Mouse (Mus musculus) fat pad, adult 2 months (tissue): ENCODE measurements around the gene Tbata.

Experiments used
- DNase-seq: peaks from one replicate; pipeline ENCODE4 v3.0.0-alpha.2; 2011; ENCODE audit warnings: low read depth, low spot score; ENCODE audit errors: extremely low read depth

Gene Tbata

GRCm38 (mm10) chr10:61171654-61172053 is at the start of gene Tbata:
Gene Tbata, plus strand, starts transcription at chr10:61171954.
- DNase-seq: no peak

GRCm38 (mm10) chr10:61123276-61123913 is 48.4 kb upstream of the Tbata start:
- DNase-seq: no peak

- no peak for DNase-seq
Observed at GRCm38 (mm10) chr10:61124462-61124861, 47.3 kb upstream of the Tbata start.

- DNase-seq: no peak
Observed at GRCm38 (mm10) chr10:61128701-61129365, 42.9 kb upstream of the Tbata start.

- DNase-seq: no peak
Observed at GRCm38 (mm10) chr10:61130959-61131358, 40.8 kb upstream of the Tbata start.

- no peak for DNase-seq
Observed at GRCm38 (mm10) chr10:61134041-61134440, 37.7 kb upstream of the Tbata start.

GRCm38 (mm10) chr10:61135226-61135839 is 36.4 kb upstream of the Tbata start:
- DNase-seq: no peak

GRCm38 (mm10) chr10:61137567-61137966 is 34.2 kb upstream of the Tbata start:
- DNase-seq: no peak

GRCm38 (mm10) chr10:61143343-61143742 is 28.4 kb upstream of the Tbata start:
- DNase-seq: no peak

- DNase-seq: no peak
Observed at GRCm38 (mm10) chr10:61145766-61146118, 26.0 kb upstream of the Tbata start.

GRCm38 (mm10) chr10:61146119-61146806 is 25.5 kb upstream of the Tbata start:
- DNase-seq: no peak

- no peak for DNase-seq
Observed at GRCm38 (mm10) chr10:61146807-61147156, 25.0 kb upstream of the Tbata start.

GRCm38 (mm10) chr10:61147157-61148040 is 24.4 kb upstream of the Tbata start, which contains the start of gene Sgpl1:
Gene Sgpl1, minus strand, starts transcription at chr10:61147703.
- no peak for DNase-seq

- no peak for DNase-seq
Observed at GRCm38 (mm10) chr10:61149476-61149875, 22.3 kb upstream of the Tbata start.

GRCm38 (mm10) chr10:61150616-61151015 is 21.1 kb upstream of the Tbata start:
- DNase-seq: no peak

GRCm38 (mm10) chr10:61152131-61152530 is 19.6 kb upstream of the Tbata start:
- DNase-seq: no peak

- DNase-seq: no peak
Observed at GRCm38 (mm10) chr10:61155611-61156010, 16.1 kb upstream of the Tbata start.

GRCm38 (mm10) chr10:61156453-61156852 is 15.3 kb upstream of the Tbata start:
- no peak for DNase-seq

- no peak for DNase-seq
Observed at GRCm38 (mm10) chr10:61158594-61158993, 13.2 kb upstream of the Tbata start.

- no peak for DNase-seq
Observed at GRCm38 (mm10) chr10:61160089-61160488, 11.7 kb upstream of the Tbata start.

GRCm38 (mm10) chr10:61160671-61161070 is 11.1 kb upstream of the Tbata start:
- no peak for DNase-seq
